Mouse (Mus musculus): ENCODE results near the gene Kcnq1. TPM values are rescaled to one million over a fixed set of nuclear protein-coding genes. Genes with fewer than 3 reads are reported as not detected.

The Kcnq1 gene
- polyA plus RNA-seq, 1 experiment from 2014 or later = 0.73 TPM

DNA sequence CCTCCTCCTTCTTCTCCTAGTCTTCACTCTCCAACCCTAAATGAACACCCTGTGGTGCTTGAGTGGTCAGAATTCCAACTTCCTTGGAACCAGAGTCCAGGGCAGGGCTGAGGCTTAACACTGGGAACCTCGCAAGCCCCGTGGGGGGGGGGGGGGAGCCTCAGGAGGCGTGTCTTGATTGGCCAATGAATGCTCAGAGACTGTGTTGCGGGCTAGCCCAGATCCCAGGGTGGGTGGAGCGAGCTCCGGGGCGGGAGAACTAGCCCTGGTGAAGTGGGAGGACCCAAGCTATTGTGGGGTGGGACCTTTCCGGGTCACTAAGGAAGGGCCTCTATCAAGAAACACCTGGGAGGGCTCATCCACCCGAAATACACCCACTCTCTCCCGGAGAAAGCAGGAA, 368.6 kb downstream of the Kcnq1 start:
- no peaks in the 10 kb centered on the region for H3K36me3 ChIP-seq
- H3K9ac ChIP-seq = no peak overlapping the region
- WGBS = 30% methylated on average over 10 of the region's 10 CpGs
- H3K4me2 ChIP-seq (replicated peaks) = no peak overlapping the region
- no peaks in the 10 kb centered on the region for H3K9me3 ChIP-seq
- no peak overlapping the region for H3K4me3 ChIP-seq
- 0 out of 2 replicates have a peak, but pooled peaks cover 3% of the 10 kb centered on the region for H3K27me3 ChIP-seq
- no peak overlapping the region for H3K27ac ChIP-seq
- ATAC-seq (ENCODE audit: insufficient number of reproducible peaks, insufficient read depth, low FRiP score, low TSS enrichment) = no peak
- no peaks in the 10 kb centered on the region for H3K4me1 ChIP-seq

DNA sequence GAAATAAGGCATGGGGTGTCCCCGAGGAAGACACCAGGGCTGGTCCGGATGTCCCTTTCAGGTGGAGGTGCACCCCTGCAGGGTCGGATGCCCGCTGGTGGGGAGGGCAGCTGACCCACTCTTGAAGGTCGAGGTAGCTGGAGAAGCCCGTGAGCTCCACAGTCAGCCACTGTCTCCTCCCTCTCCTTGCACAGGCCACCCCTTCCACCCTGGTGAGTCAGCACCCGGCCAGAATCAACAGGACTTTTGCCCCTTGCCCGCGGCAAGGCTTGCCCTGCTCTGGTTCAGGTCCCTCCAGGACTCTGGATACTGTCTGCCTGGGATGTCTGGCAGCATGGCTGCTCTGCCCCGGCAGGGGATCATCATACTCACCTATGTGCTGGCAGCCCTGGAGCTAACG, 369.7 kb downstream of the Kcnq1 start:
- H3K27ac ChIP-seq = no peak overlapping the region
- WGBS = 76% methylated on average over 11 of the region's 11 CpGs
- no peaks in the 10 kb centered on the region for H3K36me3 ChIP-seq
- H3K4me3 ChIP-seq = no peak overlapping the region
- no peak overlapping the region for H3K4me2 ChIP-seq (replicated peaks)
- no peaks in the 10 kb centered on the region for H3K4me1 ChIP-seq
- no peak overlapping the region for H3K9ac ChIP-seq
- no peak for ATAC-seq (ENCODE audit: insufficient number of reproducible peaks, insufficient read depth, low FRiP score, low TSS enrichment)
- H3K27me3 ChIP-seq = 0 out of 2 replicates have a peak, but pooled peaks cover 3% of the 10 kb centered on the region
- no peaks in the 10 kb centered on the region for H3K9me3 ChIP-seq

Other genes with a start within 250 kb of the Kcnq1 start
- 4.8 and 7.1 TPM in 2 replicates for gene Th, start 175.2 kb upstream of the Kcnq1 start, polyA plus RNA-seq (2016; fragmentation: Nextera tagmentation; extraction: Ambion mirVana)
- gene Ascl2, start 137.1 kb upstream of the Kcnq1 start, polyA plus RNA-seq (2016; fragmentation: Nextera tagmentation; extraction: Ambion mirVana) = 0.29 and 0.51 TPM in 2 replicates
- 1.9 and 3.3 TPM in 2 replicates for gene Tspan32, start 101.3 kb upstream of the Kcnq1 start, polyA plus RNA-seq (2016; fragmentation: Nextera tagmentation; extraction: Ambion mirVana)
- 318 and 332 TPM in 2 replicates for gene Cd81, start 53.6 kb upstream of the Kcnq1 start, polyA plus RNA-seq (2016; fragmentation: Nextera tagmentation; extraction: Ambion mirVana)
- 106 and 107 TPM in 2 replicates for gene Tssc4, start 37.1 kb upstream of the Kcnq1 start, polyA plus RNA-seq (2016; fragmentation: Nextera tagmentation; extraction: Ambion mirVana)
- 5.2 and 6.2 TPM in 2 replicates for gene Trpm5, start 11.7 kb upstream of the Kcnq1 start, polyA plus RNA-seq (2016; fragmentation: Nextera tagmentation; extraction: Ambion mirVana)

All from embryonic facial prominence, embryonic 12.5 days (tissue).